Mouse (Mus musculus): ENCODE measurements around the gene Tspyl1. TPM values are rescaled to one million over a fixed set of nuclear protein-coding genes. Genes with fewer than 3 reads are reported as not detected.

Gene Tspyl1
- polyA plus RNA-seq, 1 experiment from 2014 or later = 138 TPM

DNA sequence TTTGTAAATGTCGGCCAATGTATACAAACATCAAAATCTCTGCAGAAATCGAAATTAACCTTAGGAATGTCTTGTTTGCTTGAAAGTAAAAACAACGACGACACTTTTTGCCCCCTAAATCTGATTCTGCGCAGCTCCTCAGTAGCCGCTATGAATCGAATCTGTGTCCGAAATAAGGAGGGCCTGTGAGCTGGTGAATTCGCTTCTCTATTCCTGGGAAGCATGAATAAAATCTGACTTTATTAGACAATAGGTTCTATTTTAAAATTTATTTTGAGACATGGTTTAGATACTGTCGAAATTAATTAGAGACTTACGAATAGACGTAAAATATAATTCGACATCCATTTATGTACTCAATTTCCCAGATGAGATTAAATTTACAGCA, 14.9 kb downstream of the Tspyl1 start:
- Histone ChIP-seq H3K4me2 (ENCODE audit: low read length) (peak overlapping the region; percentile 69), H3K27ac (ENCODE audit: low read length) (peak overlapping the region; percentile 99), H3K9ac (replicated peaks; ENCODE audit: low read depth, low read length) (peak overlapping the region; percentile 60), H3K27me3 (replicated peaks; ENCODE audit: control insufficient read depth, insufficient read depth, low read length) (no peaks in the 10 kb centered on the region), H3K9me3 (ENCODE audit: control insufficient read depth, low read length) (no peaks in the 10 kb centered on the region), H3K4me3 (replicated peaks; ENCODE audit: low read length) (peak overlapping the region; percentile 78), H3K4me1 (replicated peaks; ENCODE audit: control insufficient read depth, insufficient read depth, low read length) (peaks cover 36% of the 10 kb centered on the region), H3K36me3 (ENCODE audit: control insufficient read depth, insufficient read depth) (no peaks in the 10 kb centered on the region; the same call in 1 of the 2 replicates)
- WGBS = 2% methylated on average over 13 of the region's 13 CpGs
- ATAC-seq = peak; percentile 26

GRCm38 (mm10) chr10:34297299-34297979, 15.4 kb downstream of the Tspyl1 start, which contains the start of gene Tspyl4:
Tspyl4 (plus strand) TSS chr10:34297442.
- Histone ChIP-seq H3K9ac (replicated peaks; ENCODE audit: low read depth, low read length) (peak within 1 kb of the TSS; percentile 91), H3K27me3 (replicated peaks; ENCODE audit: control insufficient read depth, insufficient read depth, low read length) (no peaks in the 10 kb centered on the region), H3K36me3 (ENCODE audit: control insufficient read depth, insufficient read depth) (no peaks in the 10 kb centered on the region; the same call in 1 of the 2 replicates), H3K4me2 (ENCODE audit: low read length) (peak within 1 kb of the TSS; percentile 69), H3K27ac (ENCODE audit: low read length) (peak within 1 kb of the TSS; percentile 99), H3K4me3 (replicated peaks; ENCODE audit: low read length) (peak within 1 kb of the TSS; percentile 78), H3K4me1 (replicated peaks; ENCODE audit: control insufficient read depth, insufficient read depth, low read length) (peaks cover 40% of the 10 kb centered on the region), H3K9me3 (ENCODE audit: control insufficient read depth, low read length) (no peaks in the 10 kb centered on the region)
- under 1% methylated on average over 38 of the region's 38 CpGs for WGBS
- ATAC-seq = peak; percentile 98

DNA sequence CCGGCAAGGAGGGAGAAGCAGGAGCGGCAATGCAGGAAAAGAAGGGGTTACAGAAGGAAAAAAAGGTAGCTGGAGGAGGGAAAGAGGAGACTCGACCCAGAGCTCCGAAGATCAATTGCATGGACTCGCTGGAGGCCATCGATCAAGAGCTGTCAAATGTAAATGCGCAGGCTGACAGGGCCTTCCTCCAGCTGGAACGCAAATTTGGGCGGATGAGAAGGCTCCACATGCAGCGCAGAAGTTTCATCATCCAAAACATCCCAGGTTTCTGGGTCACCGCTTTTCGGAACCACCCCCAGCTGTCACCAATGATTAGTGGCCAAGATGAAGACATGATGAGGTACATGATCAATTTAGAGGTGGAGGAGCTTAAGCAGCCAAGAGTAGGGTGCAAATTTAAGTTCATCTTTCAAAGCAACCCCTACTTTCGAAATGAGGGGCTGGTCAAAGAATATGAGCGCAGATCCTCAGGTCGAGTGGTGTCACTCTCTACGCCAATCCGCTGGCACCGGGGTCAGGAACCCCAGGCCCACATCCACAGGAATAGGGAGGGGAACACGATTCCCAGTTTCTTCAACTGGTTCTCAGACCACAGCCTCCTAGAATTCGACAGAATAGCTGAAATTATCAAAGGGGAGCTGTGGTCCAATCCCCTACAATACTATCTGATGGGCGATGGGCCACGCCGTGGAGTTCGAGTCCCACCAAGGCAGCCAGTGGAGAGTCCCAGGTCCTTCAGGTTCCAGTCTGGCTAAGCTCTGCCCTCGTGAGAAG, 16.2 kb downstream of the Tspyl1 start:
- H3K9ac ChIP-seq (replicated peaks; ENCODE audit: low read depth, low read length) = peak overlapping the region; percentile 91
- peaks cover 41% of the 10 kb centered on the region for H3K4me1 ChIP-seq (replicated peaks; ENCODE audit: control insufficient read depth, insufficient read depth, low read length)
- H3K36me3 ChIP-seq (ENCODE audit: control insufficient read depth, insufficient read depth) = no peaks in the 10 kb centered on the region; the same call in none of the 2 replicates
- peak overlapping the region; percentile 69 for H3K4me2 ChIP-seq (ENCODE audit: low read length)
- peak overlapping the region; percentile 78 for H3K4me3 ChIP-seq (replicated peaks; ENCODE audit: low read length)
- no peak for ATAC-seq
- no peaks in the 10 kb centered on the region for H3K27me3 ChIP-seq (replicated peaks; ENCODE audit: control insufficient read depth, insufficient read depth, low read length)
- H3K9me3 ChIP-seq (ENCODE audit: control insufficient read depth, low read length) = no peaks in the 10 kb centered on the region
- peak overlapping the region; percentile 99 for H3K27ac ChIP-seq (ENCODE audit: low read length)
- 46% methylated on average over 25 of the region's 25 CpGs for WGBS

DNA sequence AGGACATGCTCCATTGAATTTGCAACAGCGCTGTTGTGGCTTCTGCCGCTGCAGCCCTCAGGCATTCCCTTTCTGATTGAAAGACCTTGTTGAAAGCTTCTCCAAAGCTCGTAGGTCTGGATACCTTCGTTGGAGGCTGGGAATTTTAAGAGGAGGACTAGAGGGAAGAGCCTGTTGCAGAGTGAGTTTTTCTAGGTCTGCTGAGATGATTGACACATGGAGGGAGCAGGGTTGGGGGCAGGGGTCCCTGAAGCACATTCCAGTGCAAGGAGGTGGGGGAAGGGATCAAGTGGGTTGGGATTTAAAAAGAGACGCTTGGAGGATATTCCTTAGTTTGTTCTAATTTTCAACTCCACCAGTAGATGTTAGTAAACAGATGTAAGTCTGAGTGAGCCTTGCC, 18.4 kb downstream of the Tspyl1 start:
- H3K9me3 ChIP-seq (ENCODE audit: control insufficient read depth, low read length) = no peaks in the 10 kb centered on the region
- peak overlapping the region; percentile 78 for H3K4me3 ChIP-seq (replicated peaks; ENCODE audit: low read length)
- H3K27ac ChIP-seq (ENCODE audit: low read length) = no peak overlapping the region
- H3K9ac ChIP-seq (replicated peaks; ENCODE audit: low read depth, low read length) = peak overlapping the region; percentile 51
- peaks cover 41% of the 10 kb centered on the region for H3K4me1 ChIP-seq (replicated peaks; ENCODE audit: control insufficient read depth, insufficient read depth, low read length)
- no peaks in the 10 kb centered on the region for H3K27me3 ChIP-seq (replicated peaks; ENCODE audit: control insufficient read depth, insufficient read depth, low read length)
- peak overlapping the region; percentile 69 for H3K4me2 ChIP-seq (ENCODE audit: low read length)
- no peaks in the 10 kb centered on the region; the same call in none of the 2 replicates for H3K36me3 ChIP-seq (ENCODE audit: control insufficient read depth, insufficient read depth)
- 2% methylated on average over 5 of the region's 5 CpGs for WGBS
- no peak for ATAC-seq

- H3K4me2 ChIP-seq (ENCODE audit: low read length) = no peak overlapping the region
- no peak overlapping the region for H3K27ac ChIP-seq (ENCODE audit: low read length)
- H3K9ac ChIP-seq (replicated peaks; ENCODE audit: low read depth, low read length) = no peak overlapping the region
- H3K4me1 ChIP-seq (replicated peaks; ENCODE audit: control insufficient read depth, insufficient read depth, low read length) = peaks cover 5% of the 10 kb centered on the region
- no peak for ATAC-seq
- no peaks in the 10 kb centered on the region for H3K9me3 ChIP-seq (ENCODE audit: control insufficient read depth, low read length)
- H3K27me3 ChIP-seq (replicated peaks; ENCODE audit: control insufficient read depth, insufficient read depth, low read length) = no peaks in the 10 kb centered on the region
- H3K36me3 ChIP-seq (ENCODE audit: control insufficient read depth, insufficient read depth) = no peaks in the 10 kb centered on the region; the same call in 1 of the 2 replicates
- no peak overlapping the region for H3K4me3 ChIP-seq (replicated peaks; ENCODE audit: low read length)
These were observed 25.1 kb downstream of the Tspyl1 start for GRCm38 (mm10) chr10:34307070-34307469.

DNA sequence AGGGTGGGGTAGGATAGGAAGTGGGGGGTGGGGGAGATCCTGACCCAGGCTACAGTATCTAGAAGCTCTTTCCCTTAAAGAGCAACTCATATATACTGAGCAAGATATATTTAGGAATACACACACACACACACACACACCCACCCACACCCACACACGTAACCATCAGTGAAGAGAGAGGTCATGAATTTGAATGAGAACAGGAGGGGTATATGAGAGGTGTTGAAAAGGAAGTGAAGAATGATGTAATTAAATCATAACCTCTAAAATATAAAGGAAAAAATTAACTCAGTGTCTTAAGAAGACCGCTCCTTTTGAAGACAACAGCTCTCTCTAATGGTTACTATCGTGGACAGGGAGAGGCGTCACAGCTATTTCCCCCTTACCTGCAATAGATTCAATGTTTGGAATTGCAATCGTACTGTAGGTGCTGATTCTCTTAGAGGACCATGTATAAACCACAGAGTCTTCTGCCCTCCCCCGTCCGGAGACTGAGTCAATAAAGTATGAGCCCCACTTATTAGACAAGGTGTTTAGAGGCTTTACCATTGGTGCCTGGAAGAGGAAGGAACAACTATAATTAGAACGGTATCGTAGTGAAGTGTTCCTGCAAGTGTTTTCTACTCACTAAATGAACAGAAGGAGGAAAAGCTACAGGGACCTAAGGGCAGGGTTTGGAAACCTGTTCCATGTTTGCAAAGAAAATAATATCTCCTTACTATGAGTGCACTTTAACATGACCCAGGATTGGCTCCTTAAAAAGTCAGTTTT, 28.1 kb downstream of the Tspyl1 start:
- Histone ChIP-seq H3K36me3 (ENCODE audit: control insufficient read depth, insufficient read depth) (no peaks in the 10 kb centered on the region), H3K4me3 (replicated peaks; ENCODE audit: low read length) (no peak overlapping the region), H3K4me2 (ENCODE audit: low read length) (no peak overlapping the region), H3K9me3 (ENCODE audit: control insufficient read depth, low read length) (no peaks in the 10 kb centered on the region), H3K9ac (replicated peaks; ENCODE audit: low read depth, low read length) (no peak overlapping the region), H3K27me3 (replicated peaks; ENCODE audit: control insufficient read depth, insufficient read depth, low read length) (no peaks in the 10 kb centered on the region), H3K27ac (ENCODE audit: low read length) (no peak overlapping the region), H3K4me1 (replicated peaks; ENCODE audit: control insufficient read depth, insufficient read depth, low read length) (no peaks in the 10 kb centered on the region)
- no peak for ATAC-seq
- WGBS = 90% methylated on average over 9 of the region's 9 CpGs

GRCm38 (mm10) chr10:34312536-34312935, 30.5 kb downstream of the Tspyl1 start:
- Histone ChIP-seq H3K27ac (ENCODE audit: low read length) (no peak overlapping the region), H3K9me3 (ENCODE audit: control insufficient read depth, low read length) (no peaks in the 10 kb centered on the region), H3K36me3 (ENCODE audit: control insufficient read depth, insufficient read depth) (no peaks in the 10 kb centered on the region), H3K4me1 (replicated peaks; ENCODE audit: control insufficient read depth, insufficient read depth, low read length) (peaks cover 11% of the 10 kb centered on the region), H3K4me2 (ENCODE audit: low read length) (no peak overlapping the region), H3K27me3 (replicated peaks; ENCODE audit: control insufficient read depth, insufficient read depth, low read length) (no peaks in the 10 kb centered on the region), H3K9ac (replicated peaks; ENCODE audit: low read depth, low read length) (no peak overlapping the region), H3K4me3 (replicated peaks; ENCODE audit: low read length) (no peak overlapping the region)
- no peak for ATAC-seq
- WGBS = 72% methylated on average over 3 of the region's 3 CpGs

GRCm38 (mm10) chr10:34316571-34317216, 34.7 kb downstream of the Tspyl1 start:
- 5% methylated on average over 3 of the region's 3 CpGs for WGBS
- peaks cover 11% of the 10 kb centered on the region for H3K4me1 ChIP-seq (replicated peaks; ENCODE audit: control insufficient read depth, insufficient read depth, low read length)
- H3K9me3 ChIP-seq (ENCODE audit: control insufficient read depth, low read length) = no peaks in the 10 kb centered on the region
- peak overlapping the region; percentile 42 for H3K4me2 ChIP-seq (ENCODE audit: low read length)
- peak; percentile 89 for ATAC-seq
- no peaks in the 10 kb centered on the region for H3K27me3 ChIP-seq (replicated peaks; ENCODE audit: control insufficient read depth, insufficient read depth, low read length)
- peak overlapping the region; percentile 28 for H3K4me3 ChIP-seq (replicated peaks; ENCODE audit: low read length)
- H3K27ac ChIP-seq (ENCODE audit: low read length) = peak overlapping the region; percentile 76
- H3K36me3 ChIP-seq (ENCODE audit: control insufficient read depth, insufficient read depth) = no peaks in the 10 kb centered on the region
- peak overlapping the region; percentile 27; the same call in 1 of the 2 replicates for H3K9ac ChIP-seq (replicated peaks; ENCODE audit: low read depth, low read length)
